Mouse (Mus musculus): Measurements from ENCODE around the gene Rfx4. TPM values are rescaled to one million over a fixed set of nuclear protein-coding genes. Genes with fewer than 3 reads are reported as not detected.

Rfx4 gene
- 0.08 TPM in 1 of 2 replicates, not detected in the other for polyA plus RNA-seq (2015; fragmentation: Nextera tagmentation; extraction: Ambion mirVana)

DNA sequence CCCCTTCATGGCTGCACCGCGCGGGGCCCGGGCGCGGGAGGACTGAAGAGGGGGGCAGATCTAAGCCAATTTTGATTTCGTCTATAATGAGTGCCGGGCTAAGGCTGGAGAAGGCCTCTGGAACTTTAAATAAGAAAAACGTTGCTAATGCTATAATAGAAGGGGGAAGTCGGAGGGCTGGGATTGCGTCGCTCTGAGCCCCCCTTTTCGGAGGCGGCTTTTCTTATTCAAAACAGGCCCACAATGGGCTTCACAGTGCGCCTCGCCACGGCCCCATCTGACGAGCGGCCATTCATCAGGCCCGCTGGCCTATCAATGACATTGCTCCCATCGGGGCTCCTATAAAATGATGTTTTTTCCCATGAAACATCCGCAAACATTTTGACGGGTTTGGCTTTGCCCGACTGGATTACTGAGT, at the start of gene Rfx4:
Gene Rfx4, plus strand, starts transcription at position 277 of the 418 bp plus-strand sequence.
- Histone ChIP-seq H3K27ac (ENCODE audit: low read length) (no peak within 1 kb of the TSS), H3K9ac (replicated peaks; ENCODE audit: low read depth) (no peak within 1 kb of the TSS), H3K4me3 (ENCODE audit: low read depth, low read length) (peak within 1 kb of the TSS; percentile 24), H3K4me2 (replicated peaks; ENCODE audit: low read depth, low read length) (peak within 1 kb of the TSS; percentile 42), H3K9me3 (ENCODE audit: low read length) (no peaks in the 10 kb centered on the region), H3K27me3 (replicated peaks; ENCODE audit: insufficient read depth, low read length) (peaks cover 88% of the 10 kb centered on the region), H3K4me1 (ENCODE audit: insufficient read depth, low read depth, low read length) (peaks cover 7% of the 10 kb centered on the region; the same call in 1 of the 2 replicates), H3K36me3 (ENCODE audit: insufficient read depth, low read length) (no peaks in the 10 kb centered on the region)
- DNase-seq (ENCODE audit: low spot score) (no peak), ATAC-seq (no peak)
- TF ChIP-seq EP300 (IDR thresholded peaks at IDR 0.05) (no peak), CTCF (IDR thresholded peaks at IDR 0.05) (no peak)
- WGBS: 1% methylated on average over 24 of the region's 24 CpGs

GRCm38 (mm10) chr10:84706543-84706942, 49.3 kb upstream of the Rfx4 start:
- no peak overlapping the region for H3K9ac ChIP-seq (replicated peaks; ENCODE audit: low read depth)
- no peaks in the 10 kb centered on the region for H3K9me3 ChIP-seq (ENCODE audit: low read length)
- H3K4me3 ChIP-seq (ENCODE audit: low read depth, low read length): no peak overlapping the region
- H3K36me3 ChIP-seq (ENCODE audit: insufficient read depth, low read length): peaks cover 7% of the 10 kb centered on the region; the same call in 1 of the 2 replicates
- no peaks in the 10 kb centered on the region for H3K27me3 ChIP-seq (replicated peaks; ENCODE audit: insufficient read depth, low read length)
- ATAC-seq: no peak
- no peaks in the 10 kb centered on the region for H3K4me1 ChIP-seq (ENCODE audit: insufficient read depth, low read depth, low read length)
- no peak for TF ChIP-seq EP300 (IDR thresholded peaks at IDR 0.05)
- TF ChIP-seq CTCF (IDR thresholded peaks at IDR 0.05): no peak
- H3K27ac ChIP-seq (ENCODE audit: low read length): 0 out of 2 replicates have a peak overlapping the region, but pooled peaks have one; percentile 7
- 34% methylated on average over 8 of the region's 8 CpGs for WGBS
- DNase-seq (ENCODE audit: low spot score): no peak
- no peak overlapping the region for H3K4me2 ChIP-seq (replicated peaks; ENCODE audit: low read depth, low read length)

- 0 out of 2 replicates have a peak overlapping the region, but pooled peaks have one; percentile 11 for H3K27ac ChIP-seq (ENCODE audit: low read length)
- WGBS: 43% methylated on average over 6 of the region's 6 CpGs
- no peak overlapping the region for H3K4me3 ChIP-seq (ENCODE audit: low read depth, low read length)
- ATAC-seq: peak; percentile 78
- no peak overlapping the region for H3K9ac ChIP-seq (replicated peaks; ENCODE audit: low read depth)
- no peaks in the 10 kb centered on the region for H3K9me3 ChIP-seq (ENCODE audit: low read length)
- no peaks in the 10 kb centered on the region for H3K4me1 ChIP-seq (ENCODE audit: insufficient read depth, low read depth, low read length)
- TF ChIP-seq EP300 (IDR thresholded peaks at IDR 0.05): no peak
- no peak for TF ChIP-seq CTCF (IDR thresholded peaks at IDR 0.05)
- peak; percentile 66 for DNase-seq (ENCODE audit: low spot score)
- no peak overlapping the region for H3K4me2 ChIP-seq (replicated peaks; ENCODE audit: low read depth, low read length)
- H3K36me3 ChIP-seq (ENCODE audit: insufficient read depth, low read length): peaks cover 1% of the 10 kb centered on the region; the same call in 1 of the 2 replicates
- no peaks in the 10 kb centered on the region for H3K27me3 ChIP-seq (replicated peaks; ENCODE audit: insufficient read depth, low read length)
These were observed 48.6 kb upstream of the Rfx4 start for GRCm38 (mm10) chr10:84707226-84707625.

DNA sequence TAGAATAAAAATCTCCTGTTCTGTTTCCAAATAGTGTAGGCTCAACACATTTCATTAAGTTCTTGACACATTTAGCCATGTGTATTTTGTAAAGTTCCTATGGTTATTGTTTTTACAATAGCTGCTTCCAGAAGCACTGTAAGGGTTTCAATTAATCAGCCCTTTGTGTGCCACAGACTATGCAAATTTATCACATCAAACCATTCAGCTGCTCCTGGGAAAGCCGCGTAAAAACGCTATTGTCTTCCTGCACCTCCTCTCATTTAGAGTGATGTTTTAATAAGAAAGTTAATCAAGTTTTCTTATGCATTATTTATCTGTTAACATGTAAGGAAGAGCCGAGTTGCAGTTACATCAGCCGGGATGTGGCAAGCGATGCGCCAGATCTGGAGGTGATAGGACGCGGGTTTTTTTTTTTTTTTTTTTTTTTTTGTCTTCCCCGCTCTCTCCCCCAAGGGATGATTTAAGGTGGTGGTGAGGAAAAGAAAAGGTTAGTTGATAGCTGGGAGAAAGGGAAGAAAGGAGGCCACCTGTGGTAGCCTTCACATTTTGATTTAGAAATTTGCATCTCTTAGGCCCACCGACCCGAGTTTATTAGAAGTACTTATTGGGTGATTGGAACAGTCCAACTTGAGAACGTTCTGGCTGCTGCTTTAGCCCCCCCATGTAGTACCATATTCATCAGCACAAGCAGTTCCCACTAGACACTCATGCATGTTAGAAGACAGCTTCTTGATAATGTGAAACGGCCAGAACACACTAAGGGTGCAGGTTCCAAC, 47.9 kb upstream of the Rfx4 start:
- 65% methylated on average over 14 of the region's 14 CpGs for WGBS
- no peak for ATAC-seq
- H3K27ac ChIP-seq (ENCODE audit: low read length): no peak overlapping the region

GRCm38 (mm10) chr10:84710192-84710591, 45.7 kb upstream of the Rfx4 start:
- Histone ChIP-seq H3K4me1 (ENCODE audit: insufficient read depth, low read depth, low read length) (no peaks in the 10 kb centered on the region), H3K9ac (replicated peaks; ENCODE audit: low read depth) (no peak overlapping the region), H3K4me2 (replicated peaks; ENCODE audit: low read depth, low read length) (no peak overlapping the region), H3K27ac (ENCODE audit: low read length) (no peak overlapping the region), H3K4me3 (ENCODE audit: low read depth, low read length) (no peak overlapping the region), H3K9me3 (ENCODE audit: low read length) (no peaks in the 10 kb centered on the region), H3K27me3 (replicated peaks; ENCODE audit: insufficient read depth, low read length) (no peaks in the 10 kb centered on the region), H3K36me3 (ENCODE audit: insufficient read depth, low read length) (peaks cover 7% of the 10 kb centered on the region; the same call in 1 of the 2 replicates)
- TF ChIP-seq EP300 (IDR thresholded peaks at IDR 0.05) (no peak), CTCF (IDR thresholded peaks at IDR 0.05) (peak; percentile 53)
- DNase-seq (ENCODE audit: low spot score) (peak; percentile 28), ATAC-seq (no peak)
- 41% methylated on average over 4 of the region's 4 CpGs for WGBS

More for the DNA sequence above, 47.9 kb upstream of the Rfx4 start:
- Histone ChIP-seq H3K4me3 (ENCODE audit: low read depth, low read length) (no peak overlapping the region), H3K4me1 (ENCODE audit: insufficient read depth, low read depth, low read length) (no peaks in the 10 kb centered on the region), H3K4me2 (replicated peaks; ENCODE audit: low read depth, low read length) (no peak overlapping the region), H3K9ac (replicated peaks; ENCODE audit: low read depth) (no peak overlapping the region), H3K36me3 (ENCODE audit: insufficient read depth, low read length) (no peaks in the 10 kb centered on the region), H3K27me3 (replicated peaks; ENCODE audit: insufficient read depth, low read length) (no peaks in the 10 kb centered on the region), H3K9me3 (ENCODE audit: low read length) (no peaks in the 10 kb centered on the region)
- TF ChIP-seq EP300 (IDR thresholded peaks at IDR 0.05) (no peak), CTCF (IDR thresholded peaks at IDR 0.05) (no peak)
- no peak for DNase-seq (ENCODE audit: low spot score)

- no peak for DNase-seq (ENCODE audit: low spot score)
- H3K36me3 ChIP-seq (ENCODE audit: insufficient read depth, low read length): peaks cover 7% of the 10 kb centered on the region; the same call in 1 of the 2 replicates
- no peaks in the 10 kb centered on the region for H3K9me3 ChIP-seq (ENCODE audit: low read length)
- no peak overlapping the region for H3K4me2 ChIP-seq (replicated peaks; ENCODE audit: low read depth, low read length)
- no peak overlapping the region for H3K4me3 ChIP-seq (ENCODE audit: low read depth, low read length)
- no peak for ATAC-seq
- H3K27me3 ChIP-seq (replicated peaks; ENCODE audit: insufficient read depth, low read length): no peaks in the 10 kb centered on the region
- H3K9ac ChIP-seq (replicated peaks; ENCODE audit: low read depth): no peak overlapping the region
- TF ChIP-seq CTCF (IDR thresholded peaks at IDR 0.05) (no peak), EP300 (IDR thresholded peaks at IDR 0.05) (no peak)
- H3K27ac ChIP-seq (ENCODE audit: low read length): no peak overlapping the region
- WGBS: 54% methylated on average over 4 of the region's 4 CpGs
- no peaks in the 10 kb centered on the region for H3K4me1 ChIP-seq (ENCODE audit: insufficient read depth, low read depth, low read length)
These were observed 45.0 kb upstream of the Rfx4 start for GRCm38 (mm10) chr10:84710827-84711226.
